Mouse (Mus musculus) c-Kit-negative CD71-positive TER-119-positive erythroid progenitor cells, embryonic 14.5 days (primary cell): ENCODE results near the gene Zfand2a.

Source experiments
- DNase-seq: peaks from one replicate; pipeline ENCODE4 v3.0.0-alpha.2; 2013; ENCODE audit warnings: low read depth, low spot score

The Zfand2a gene

DNA sequence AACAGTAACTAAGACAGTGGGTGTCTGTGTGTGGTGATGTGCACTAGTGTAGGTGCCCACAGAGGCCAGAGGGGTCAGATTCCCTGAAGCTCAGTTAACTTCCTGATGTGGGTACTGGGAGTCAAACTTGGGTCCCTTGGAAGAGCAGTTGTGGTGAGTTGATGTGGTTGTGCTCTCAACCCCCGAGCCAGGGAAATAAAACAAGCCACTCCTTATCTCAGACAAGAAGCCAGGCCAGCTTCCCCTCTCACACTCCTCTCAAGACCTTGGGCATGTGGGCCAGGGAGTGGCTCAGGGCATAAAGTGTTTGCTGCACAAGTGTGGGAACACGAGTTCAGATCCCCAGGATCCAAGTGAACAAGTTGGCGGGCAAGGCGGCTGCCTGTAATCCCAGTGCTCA, 17.5 kb downstream of the Zfand2a start:
- DNase-seq, result no peak

GRCm38 (mm10) chr5:139466373-139466772, 18.0 kb downstream of the Zfand2a start:
- no peak for DNase-seq

DNA sequence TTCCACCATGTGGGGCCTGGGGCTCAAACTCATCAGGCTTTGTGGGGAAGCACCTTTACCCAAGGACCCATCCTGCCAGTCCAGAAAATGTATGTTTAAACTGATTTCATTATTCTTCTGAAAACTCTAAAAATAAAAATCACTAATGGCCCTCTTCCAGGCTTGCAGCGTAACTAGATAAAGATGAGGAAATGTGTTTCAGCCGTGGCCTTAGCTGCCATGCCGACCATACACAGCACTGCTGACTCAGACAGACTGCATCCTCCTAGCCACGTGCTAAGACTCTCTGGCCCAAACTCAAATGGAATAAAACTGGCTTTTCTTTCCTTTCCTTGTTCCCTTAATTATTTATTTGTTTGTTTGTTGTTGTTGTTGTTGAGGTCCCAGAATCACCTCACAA, 19.5 kb downstream of the Zfand2a start:
- DNase-seq, result no peak

GRCm38 (mm10) chr5:139460384-139461067, 23.8 kb downstream of the Zfand2a start, which contains the start of gene 3110082I17Rik:
Gene 3110082I17Rik, minus strand, starts transcription at chr5:139460527.
- DNase-seq, result peak; percentile 85

DNA sequence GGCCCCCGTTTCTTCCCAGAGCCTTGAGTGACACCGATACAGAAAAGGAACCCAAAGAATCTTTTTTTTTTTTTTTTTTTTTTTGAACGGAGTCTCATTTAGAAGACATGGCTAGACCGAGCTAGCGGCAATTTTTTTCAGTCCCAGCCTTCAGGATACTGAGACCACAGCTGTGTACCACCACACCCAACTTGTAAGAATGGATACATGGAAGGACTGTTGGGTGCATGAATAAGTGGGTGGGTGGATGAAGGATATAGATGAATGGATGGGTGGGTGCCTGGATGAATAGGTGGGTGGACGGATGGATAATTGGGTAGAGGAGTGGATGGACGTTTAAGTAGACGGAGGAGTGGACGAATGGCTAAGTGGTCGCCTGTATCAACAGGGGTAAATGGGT, 24.4 kb downstream of the Zfand2a start:
- DNase-seq, result no peak

- DNase-seq, result no peak
Measured at GRCm38 (mm10) chr5:139457241-139457640, 27.1 kb downstream of the Zfand2a start.

DNA sequence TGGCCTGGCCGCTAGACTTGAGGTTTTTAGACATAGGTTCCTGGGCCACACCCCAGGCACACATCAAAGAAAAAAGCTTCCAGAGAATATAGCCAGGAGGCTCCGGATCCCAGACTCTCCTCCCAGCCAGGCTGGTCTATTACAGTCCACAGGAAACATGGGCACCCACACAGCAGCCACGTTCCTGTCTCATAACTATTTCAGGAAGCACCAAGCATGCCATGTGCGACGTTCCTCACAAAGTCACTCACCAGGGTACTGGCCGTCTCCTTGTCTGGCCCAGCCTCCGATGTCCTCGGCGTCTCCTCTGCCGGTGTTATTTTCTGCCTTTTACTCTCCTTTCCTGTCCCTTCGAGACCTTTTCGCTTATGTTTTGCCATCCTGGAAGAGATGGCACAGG, 29.2 kb downstream of the Zfand2a start:
- no peak for DNase-seq

- DNase-seq, result no peak
Measured at GRCm38 (mm10) chr5:139453031-139453430, 31.3 kb downstream of the Zfand2a start.

DNA sequence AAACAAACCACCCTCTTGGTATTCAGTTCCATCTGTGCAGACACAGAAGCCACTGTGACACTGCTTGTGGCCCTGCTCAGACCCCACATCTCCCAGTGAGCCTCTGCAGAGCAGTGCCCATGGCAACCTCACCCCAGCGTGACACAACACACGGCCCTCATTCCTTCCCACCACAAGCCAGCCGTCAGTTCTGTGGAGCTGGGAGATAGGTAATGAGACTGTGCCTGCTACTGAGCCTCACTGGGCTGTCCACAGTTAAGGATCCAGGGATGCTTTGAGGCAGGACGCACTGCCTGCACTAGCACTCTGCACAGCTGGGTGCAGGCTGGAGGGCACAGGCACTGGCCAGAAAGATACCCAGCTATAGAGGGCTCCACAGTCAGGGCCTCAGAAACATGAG, 34.4 kb downstream of the Zfand2a start:
- DNase-seq, result no peak

GRCm38 (mm10) chr5:139449161-139449791, 35.1 kb downstream of the Zfand2a start:
- DNase-seq, result no peak

DNA sequence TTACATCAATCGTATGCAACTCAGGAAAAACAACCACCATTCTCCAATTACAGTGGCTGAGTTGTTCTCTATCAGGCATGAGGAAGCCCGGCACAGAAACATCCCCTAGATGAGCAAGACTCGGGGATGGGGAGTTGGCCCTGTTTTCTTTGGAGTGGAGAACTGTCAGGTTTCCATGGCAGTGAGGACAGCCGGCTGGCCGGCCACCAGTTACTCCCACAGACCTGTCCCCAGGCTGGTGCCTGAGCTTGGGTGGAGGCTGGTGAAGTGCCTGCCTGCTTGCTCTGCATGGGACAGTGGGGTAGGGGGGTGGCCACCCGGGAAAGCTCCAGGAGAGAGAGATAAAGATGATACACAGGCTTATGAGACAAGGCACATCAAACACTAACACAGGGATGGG, 36.3 kb downstream of the Zfand2a start:
- no peak for DNase-seq

- DNase-seq, result no peak
Measured at GRCm38 (mm10) chr5:139445258-139445657, 39.1 kb downstream of the Zfand2a start.

- no peak for DNase-seq
Measured at GRCm38 (mm10) chr5:139442962-139443361, 41.4 kb downstream of the Zfand2a start.

- DNase-seq, result no peak
Measured at GRCm38 (mm10) chr5:139442428-139442827, 41.9 kb downstream of the Zfand2a start.

GRCm38 (mm10) chr5:139441726-139442018, 42.7 kb downstream of the Zfand2a start:
- no peak for DNase-seq

- no peak for DNase-seq
Measured at GRCm38 (mm10) chr5:139440926-139441725, 43.2 kb downstream of the Zfand2a start.

DNA sequence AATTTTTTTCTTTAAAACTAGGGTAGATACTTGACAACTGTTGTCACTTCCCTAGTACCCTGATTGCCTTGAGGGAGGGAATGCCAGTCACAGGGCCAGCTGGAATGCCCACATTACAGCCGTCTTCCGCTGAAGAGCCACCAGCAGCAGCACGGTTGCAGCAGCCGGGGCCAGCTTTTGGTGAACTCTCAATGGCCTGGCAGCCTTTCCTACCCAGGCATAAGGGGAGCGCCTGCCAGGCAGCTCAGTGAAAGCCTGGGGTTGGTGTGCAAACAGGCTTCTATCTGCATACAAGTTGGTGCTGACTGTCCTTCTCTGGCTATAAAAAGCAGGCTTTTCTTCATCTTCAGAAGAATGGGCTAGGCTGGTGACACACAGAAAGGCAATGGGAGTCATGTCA, 43.9 kb downstream of the Zfand2a start:
- no peak for DNase-seq

- no peak for DNase-seq
Measured at GRCm38 (mm10) chr5:139438440-139438839, 45.9 kb downstream of the Zfand2a start.

GRCm38 (mm10) chr5:139437769-139438168, 46.6 kb downstream of the Zfand2a start:
- DNase-seq, result no peak

DNA sequence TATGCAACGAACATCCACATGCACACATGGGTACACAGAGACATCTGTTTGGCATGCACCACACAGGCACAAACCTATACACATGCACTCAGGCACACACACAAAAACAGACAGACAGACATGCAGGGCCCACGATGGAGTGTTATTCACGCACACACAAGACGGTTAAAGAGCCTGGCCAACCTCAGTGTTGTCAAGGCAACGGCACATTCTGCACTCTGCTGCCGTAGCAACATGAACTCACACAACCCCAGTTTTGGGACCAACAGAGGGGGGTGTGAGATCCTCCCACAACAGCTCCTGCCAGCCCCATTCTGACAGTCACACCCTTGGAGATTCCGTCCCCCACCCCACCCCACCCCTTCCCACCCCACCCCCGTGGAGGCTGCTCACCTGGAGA, 49.4 kb downstream of the Zfand2a start:
- no peak for DNase-seq

GRCm38 (mm10) chr5:139433842-139434568, 50.3 kb downstream of the Zfand2a start:
- no peak for DNase-seq
